17 mouse cellular contexts compared by ENCODE assay signal in genomic region chr17:48935201-48935600, GRCm38 (mm10). TPM values are rescaled to one million over a fixed set of nuclear protein-coding genes. Genes with fewer than 3 reads are reported as not detected.
DNase-seq lines count a peak whose midpoint lies in the region; ATAC-seq lines count a peak whose summit lies in the region.
"Had no signal": no experiment of that assay in that cellular context is flagged by ENCODE, and none has a peak within 500 bp of the region (broad histone marks: within the 10 kb centered on the region; RNA-seq: fewer than 3 reads in every experiment).

No protein-coding gene starts in this region.

- intact Hi-C loops in heart, postnatal 36 days (cut with DNase I): no loop called here

- H3K9ac ChIP-seq in neural tube, embryonic 12.5 days: no peak overlapping the region
- no peak overlapping the region for H3K9ac ChIP-seq in midbrain, embryonic 15.5 days
- H3K9ac ChIP-seq in intestine, embryonic 15.5 days: no peak overlapping the region
- H3K9ac ChIP-seq: embryonic facial prominence, embryonic 12.5 days; heart, embryonic 12.5 days; lung, embryonic 15.5 days had no signal

- H3K4me3 ChIP-seq in neural tube, embryonic 12.5 days: no peak overlapping the region
- H3K4me3 ChIP-seq in midbrain, embryonic 15.5 days: peak overlapping the region; percentile 82; the same call in 1 of the 2 replicates
- no peak overlapping the region for H3K4me3 ChIP-seq in intestine, embryonic 15.5 days (replicated peaks)
- H3K4me3 ChIP-seq: embryonic facial prominence, embryonic 12.5 days; heart, embryonic 12.5 days; lung, embryonic 15.5 days had no signal

- WGBS in neural tube, embryonic 12.5 days: 67% methylated on average over 8 of the region's 8 CpGs
- WGBS in midbrain, embryonic 15.5 days: 84% methylated on average over 8 of the region's 8 CpGs
- WGBS in intestine, embryonic 15.5 days: 73% methylated on average over 8 of the region's 8 CpGs

- ATAC-seq in neural tube, embryonic 12.5 days (ENCODE audit: low FRiP score, low read depth): no peak
- ATAC-seq in midbrain, embryonic 15.5 days (replicated peaks): no peak
- ATAC-seq in intestine, embryonic 15.5 days: no peak

- no peaks in the 10 kb centered on the region for H3K36me3 ChIP-seq in neural tube, embryonic 12.5 days
- no peaks in the 10 kb centered on the region for H3K36me3 ChIP-seq in midbrain, embryonic 15.5 days (replicated peaks)
- H3K36me3 ChIP-seq in intestine, embryonic 15.5 days: no peaks in the 10 kb centered on the region
- H3K36me3 ChIP-seq: embryonic facial prominence, embryonic 12.5 days; G1E; heart, embryonic 12.5 days; lung, embryonic 15.5 days had no signal

- H3K9me3 ChIP-seq in neural tube, embryonic 12.5 days: no peaks in the 10 kb centered on the region
- H3K9me3 ChIP-seq in midbrain, embryonic 15.5 days: no peaks in the 10 kb centered on the region
- no peaks in the 10 kb centered on the region for H3K9me3 ChIP-seq in intestine, embryonic 15.5 days
- H3K9me3 ChIP-seq: embryonic facial prominence, embryonic 12.5 days; heart, embryonic 12.5 days; lung, embryonic 15.5 days had no signal

- peak overlapping the region; percentile 77; the same call in 1 of the 2 replicates for H3K4me2 ChIP-seq in neural tube, embryonic 12.5 days (replicated peaks)
- H3K4me2 ChIP-seq in midbrain, embryonic 15.5 days: peak overlapping the region; percentile 88
- H3K4me2 ChIP-seq in intestine, embryonic 15.5 days (replicated peaks): no peak overlapping the region
- H3K4me2 ChIP-seq: embryonic facial prominence, embryonic 12.5 days; heart, embryonic 12.5 days; liver, embryonic 11.5 days; lung, embryonic 15.5 days had no signal

- no peak overlapping the region for H3K27ac ChIP-seq in neural tube, embryonic 12.5 days
- H3K27ac ChIP-seq in midbrain, embryonic 15.5 days: no peak overlapping the region
- no peak overlapping the region for H3K27ac ChIP-seq in intestine, embryonic 15.5 days
- H3K27ac ChIP-seq: embryonic facial prominence, embryonic 12.5 days; lung, embryonic 15.5 days had no signal

- peak; percentile 6 to 31 for DNase-seq in heart, adult 9 months (ENCODE audit: low spot score in 2 of 2)
- DNase-seq in heart, postnatal 36 days: no peak
- no peak for DNase-seq in neural tube, embryonic 10.5 days (ENCODE audit: extremely low spot score, low spot score)
- no peak for DNase-seq in thymus, postnatal 0 days (ENCODE audit: low spot score)
- DNase-seq: adrenal gland, postnatal 14 days; cerebellum, postnatal 25 days; gastrocnemius, postnatal 10 days; thymus, postnatal 4 days had no signal

- 0 out of 2 replicates have a peak, but pooled peaks cover 12% of the 10 kb centered on the region for H3K4me1 ChIP-seq in neural tube, embryonic 12.5 days
- peaks cover 29% of the 10 kb centered on the region for H3K4me1 ChIP-seq in midbrain, embryonic 15.5 days
- H3K4me1 ChIP-seq in intestine, embryonic 15.5 days (replicated peaks): peaks cover 8% of the 10 kb centered on the region

- H3K27me3 ChIP-seq in neural tube, embryonic 12.5 days (replicated peaks): peaks cover 26% of the 10 kb centered on the region
- H3K27me3 ChIP-seq in midbrain, embryonic 15.5 days (replicated peaks): 0 out of 2 replicates have a peak, but pooled peaks cover 1% of the 10 kb centered on the region
- peaks cover 22% of the 10 kb centered on the region for H3K27me3 ChIP-seq in intestine, embryonic 15.5 days (replicated peaks)

RNA-seq across cellular contexts. Expression of gene Lrfn2, which starts 3.0 kb away (rescaled TPM):
- total RNA-seq in heart, postnatal 36 days (2021): under 1 TPM; 0.38 to 0.47 TPM
- polyA plus RNA-seq in neural tube, embryonic 12.5 days (2016; fragmentation: Nextera tagmentation; extraction: Ambion mirVana): 2.7 and 3.8 TPM in 2 replicates
- polyA plus RNA-seq in midbrain, embryonic 15.5 days (2015; fragmentation: Nextera tagmentation; extraction: Ambion mirVana): 11.1 and 12.5 TPM in 2 replicates
- 0.09 and 0.13 TPM in 2 replicates for polyA plus RNA-seq in thymus, postnatal 0 days (2015; fragmentation: Nextera tagmentation; extraction: Ambion mirVana)
- 0.61 and 0.99 TPM in 2 replicates for polyA plus RNA-seq in intestine, embryonic 15.5 days (2015; fragmentation: Nextera tagmentation; extraction: Ambion mirVana)
- total RNA-seq: megakaryocyte progenitor cell, adult 5-6 weeks had no signal
- polyA plus RNA-seq: G1E; heart, embryonic 12.5 days had no signal

Comparison
In these comparisons a context has a peak if more than half of its experiments do, and no peak if none do; other contexts are left out.
1. DNase-seq: peak in heart, adult 9 months (2 of 2); none in heart, postnatal 36 days (0 of 2), neural tube, embryonic 10.5 days (single experiment) and thymus, postnatal 0 days (single experiment).